Mouse (Mus musculus): ENCODE measurements around the gene Cfap45. TPM values are rescaled to one million over a fixed set of nuclear protein-coding genes. Genes with fewer than 3 reads are reported as not detected.
A peak's percentile ranks its signal among the peaks of the same experiment; 100 is the strongest.

Cfap45 gene
- total RNA-seq, 2 experiments from 2014 or later = not detected

GRCm38 (mm10) chr1:172513525-172514212 lies 6.9 kb upstream of the Cfap45 start:
- ATAC-seq (replicated peaks; ENCODE audit: low FRiP score, poor library complexity, severe bottlenecking) = no peak

- no peak for ATAC-seq (replicated peaks; ENCODE audit: low FRiP score, poor library complexity, severe bottlenecking)
Observed at GRCm38 (mm10) chr1:172514213-172514529, 6.4 kb upstream of the Cfap45 start.

- no peak for ATAC-seq (replicated peaks; ENCODE audit: low FRiP score, poor library complexity, severe bottlenecking)
Observed at GRCm38 (mm10) chr1:172514551-172515268, 5.9 kb upstream of the Cfap45 start.

GRCm38 (mm10) chr1:172515396-172515795 lies 5.2 kb upstream of the Cfap45 start:
- 0 out of 2 replicates have a peak, but pooled peaks have one; percentile 39 for ATAC-seq (replicated peaks; ENCODE audit: low FRiP score, poor library complexity, severe bottlenecking)

- ATAC-seq (replicated peaks; ENCODE audit: low FRiP score, poor library complexity, severe bottlenecking) = no peak
Observed at GRCm38 (mm10) chr1:172518013-172518412, 2.6 kb upstream of the Cfap45 start.

GRCm38 (mm10) chr1:172519644-172520043 lies 957 bp upstream of the Cfap45 start:
- ATAC-seq (replicated peaks; ENCODE audit: low FRiP score, poor library complexity, severe bottlenecking) = no peak

- no peak for ATAC-seq (replicated peaks; ENCODE audit: low FRiP score, poor library complexity, severe bottlenecking)
Observed at GRCm38 (mm10) chr1:172522524-172522923, 1.9 kb downstream of the Cfap45 start.

GRCm38 (mm10) chr1:172523699-172524101 lies 3.1 kb downstream of the Cfap45 start:
- no peak for ATAC-seq (replicated peaks; ENCODE audit: low FRiP score, poor library complexity, severe bottlenecking)

- ATAC-seq (replicated peaks; ENCODE audit: low FRiP score, poor library complexity, severe bottlenecking) = no peak
Observed at GRCm38 (mm10) chr1:172525027-172525764, 4.6 kb downstream of the Cfap45 start.

GRCm38 (mm10) chr1:172525971-172526370 lies 5.4 kb downstream of the Cfap45 start:
- no peak for ATAC-seq (replicated peaks; ENCODE audit: low FRiP score, poor library complexity, severe bottlenecking)

GRCm38 (mm10) chr1:172526380-172527081 lies 5.9 kb downstream of the Cfap45 start:
- no peak for ATAC-seq (replicated peaks; ENCODE audit: low FRiP score, poor library complexity, severe bottlenecking)

- ATAC-seq (replicated peaks; ENCODE audit: low FRiP score, poor library complexity, severe bottlenecking) = no peak
Observed at GRCm38 (mm10) chr1:172527431-172527830, 6.8 kb downstream of the Cfap45 start.

GRCm38 (mm10) chr1:172528701-172529100 lies 8.1 kb downstream of the Cfap45 start:
- ATAC-seq (replicated peaks; ENCODE audit: low FRiP score, poor library complexity, severe bottlenecking) = no peak

GRCm38 (mm10) chr1:172530544-172531220 lies 10.1 kb downstream of the Cfap45 start:
- ATAC-seq (replicated peaks; ENCODE audit: low FRiP score, poor library complexity, severe bottlenecking) = no peak

GRCm38 (mm10) chr1:172532551-172532950 lies 11.9 kb downstream of the Cfap45 start:
- ATAC-seq (replicated peaks; ENCODE audit: low FRiP score, poor library complexity, severe bottlenecking) = no peak

- ATAC-seq (replicated peaks; ENCODE audit: low FRiP score, poor library complexity, severe bottlenecking) = no peak
Observed at GRCm38 (mm10) chr1:172535116-172535515, 14.5 kb downstream of the Cfap45 start.

GRCm38 (mm10) chr1:172539827-172540226 lies 19.2 kb downstream of the Cfap45 start:
- no peak for ATAC-seq (replicated peaks; ENCODE audit: low FRiP score, poor library complexity, severe bottlenecking)

- no peak for ATAC-seq (replicated peaks; ENCODE audit: low FRiP score, poor library complexity, severe bottlenecking)
Observed at GRCm38 (mm10) chr1:172540283-172540820, 19.8 kb downstream of the Cfap45 start.

- no peak for ATAC-seq (replicated peaks; ENCODE audit: low FRiP score, poor library complexity, severe bottlenecking)
Observed at GRCm38 (mm10) chr1:172546062-172546461, 25.5 kb downstream of the Cfap45 start.

Data from erythroid progenitor cell, adult 5-6 weeks (primary cell).